Mouse (Mus musculus) G1E (cell line): ENCODE data around the gene Fkbp5. TPM values are rescaled to one million over a fixed set of nuclear protein-coding genes. Genes with fewer than 3 reads are reported as not detected.
A peak's percentile ranks its signal among the peaks of the same experiment; 100 is the strongest.

ENCODE experiments used
- ATAC-seq: 2 replicates; pipeline ENCODE4 v1.8.0; 2016; ENCODE audit warnings: mild to moderate bottlenecking; ENCODE audit not compliant: insufficient number of reproducible peaks, poor library complexity, low FRiP score, severe bottlenecking; ENCODE audit errors: extremely low read depth
- DNase-seq: peaks from one replicate; pipeline ENCODE4 v3.0.0; 2012; ENCODE audit warnings: low spot score
- H3K27me3 ChIP-seq: 2 replicates; pipeline ENCODE4 v1.6.1; 2012; ENCODE audit warnings: mild to moderate bottlenecking, low read length, inconsistent platforms; ENCODE audit not compliant: insufficient read depth
- H3K36me3 ChIP-seq: replicated peaks from 2 replicates; pipeline ENCODE3; 2012; ENCODE audit warnings: mild to moderate bottlenecking, inconsistent platforms
- H3K4me1 ChIP-seq: 2 replicates; pipeline ENCODE4 v1.6.1; 2012; ENCODE audit warnings: low read depth, low read length, inconsistent platforms, mixed read lengths; ENCODE audit not compliant: insufficient read depth
- H3K4me3 ChIP-seq: 2 replicates; pipeline ENCODE4 v1.5.1; 2012; ENCODE audit warnings: low read depth, mild to moderate bottlenecking, inconsistent platforms, low read length, moderate library complexity, mixed read lengths
- H3K9me3 ChIP-seq: replicated peaks from 2 replicates; pipeline ENCODE4 v1.6.1; 2012; ENCODE audit warnings: inconsistent platforms
- CTCF ChIP-seq: IDR thresholded peaks from 2 replicates; pipeline ENCODE4 v1.5.1; 2012; ENCODE audit warnings: low read depth, low read length, inconsistent platforms, mixed read lengths
- GATA1 ChIP-seq: IDR thresholded peaks from 2 replicates; pipeline ENCODE4 v1.6.1; 2012; ENCODE audit warnings: borderline replicate concordance, low read length, inconsistent platforms, mixed read lengths
- GATA2 ChIP-seq: IDR thresholded peaks from 2 replicates; pipeline ENCODE4 v1.6.1; 2012; ENCODE audit warnings: low read depth, low read length, inconsistent platforms, borderline replicate concordance
- POLR2AphosphoS5 ChIP-seq: IDR thresholded peaks from 2 replicates; pipeline ENCODE4 v1.6.1; 2012; ENCODE audit warnings: low read depth, low read length, inconsistent platforms; ENCODE audit not compliant: insufficient replicate concordance
- TAL1 ChIP-seq: conservative IDR thresholded peaks from 2 replicates; pipeline ENCODE4 v1.6.1; 2012; ENCODE audit warnings: low read depth, low read length, inconsistent platforms, mixed read lengths
- polyA plus RNA-seq: library from polyadenylated mRNA; stranded (reverse); fragments of >175 nt; gene quantifications from 2 replicates; pipeline ENCODE4 v1.2.3, GENCODE M21; 2012
- total RNA-seq, 2 experiments: library from RNA; stranded (forward) in 1 of 2; stranded (reverse) in 1 of 2; fragments of 200-1000 nt in 1 of 2; fragments of >200 nt in 1 of 2; fragmentation: Nextera tagmentation in 1 of 2; gene quantifications; 2 replicates each; pipeline ENCODE4 v1.2.3; 2014 to 2017

Gene Fkbp5
- total and polyA plus RNA-seq, 3 experiments: 11.7 to 36.6 (median 18.5) TPM

- ATAC-seq (no peak), DNase-seq (peak; percentile 46)
- Histone ChIP-seq H3K36me3 (no peaks in the 10 kb centered on the region), H3K27me3 (peaks cover 29% of the 10 kb centered on the region), H3K9me3 (no peaks in the 10 kb centered on the region), H3K4me3 (no peak overlapping the region), H3K4me1 (peaks cover 6% of the 10 kb centered on the region; the same call in 1 of the 2 replicates)
- TF ChIP-seq TAL1 (no peak), CTCF (peak; percentile 53; the same call in 1 of the 2 replicates)
These were observed 35.9 kb upstream of the Fkbp5 start for GRCm38 (mm10) chr17:28553040-28553793.

GRCm38 (mm10) chr17:28549111-28549510 lies 31.8 kb upstream of the Fkbp5 start, which contains the start of gene Clpsl2:
TSS of gene Clpsl2 (plus strand) at chr17:28549411.
- DNase-seq (no peak), ATAC-seq (no peak)
- H3K36me3 ChIP-seq: no peaks in the 10 kb centered on the region
- peaks cover 27% of the 10 kb centered on the region for H3K27me3 ChIP-seq
- no peaks in the 10 kb centered on the region for H3K9me3 ChIP-seq
- H3K4me3 ChIP-seq: peak within 1 kb of the TSS; percentile 3; the same call in 1 of the 2 replicates
- H3K4me1 ChIP-seq: peaks cover 3% of the 10 kb centered on the region; the same call in 1 of the 2 replicates
- no peak for TF ChIP-seq POLR2AphosphoS5
- TF ChIP-seq GATA1: no peak
- TF ChIP-seq TAL1: no peak
- TF ChIP-seq GATA2: no peak
- TF ChIP-seq CTCF: no peak

- H3K9me3 ChIP-seq: no peaks in the 10 kb centered on the region
- no peak overlapping the region for H3K4me3 ChIP-seq
- no peak for ATAC-seq
- TF ChIP-seq TAL1: no peak
- TF ChIP-seq CTCF: no peak
- TF ChIP-seq POLR2AphosphoS5: no peak
- no peak for TF ChIP-seq GATA1
- no peak for TF ChIP-seq GATA2
- H3K27me3 ChIP-seq: peaks cover 27% of the 10 kb centered on the region
- peaks cover 3% of the 10 kb centered on the region; the same call in 1 of the 2 replicates for H3K4me1 ChIP-seq
- no peaks in the 10 kb centered on the region for H3K36me3 ChIP-seq
- DNase-seq: no peak
These were observed 31.2 kb upstream of the Fkbp5 start for GRCm38 (mm10) chr17:28548550-28548949.

GRCm38 (mm10) chr17:28546925-28547324 lies 29.6 kb upstream of the Fkbp5 start:
- Histone ChIP-seq H3K36me3 (no peaks in the 10 kb centered on the region), H3K4me3 (no peak overlapping the region), H3K9me3 (peaks cover under 1% of the 10 kb centered on the region), H3K4me1 (no peaks in the 10 kb centered on the region), H3K27me3 (peaks cover 27% of the 10 kb centered on the region)
- ATAC-seq (no peak), DNase-seq (no peak)
- TF ChIP-seq TAL1 (no peak), POLR2AphosphoS5 (no peak), CTCF (no peak), GATA1 (no peak), GATA2 (no peak)

GRCm38 (mm10) chr17:28537881-28538280 lies 20.6 kb upstream of the Fkbp5 start:
- no peak overlapping the region for H3K4me3 ChIP-seq
- ATAC-seq (no peak), DNase-seq (no peak)
- no peaks in the 10 kb centered on the region for H3K36me3 ChIP-seq
- peaks cover 12% of the 10 kb centered on the region for H3K27me3 ChIP-seq
- H3K4me1 ChIP-seq: no peaks in the 10 kb centered on the region
- peaks cover 17% of the 10 kb centered on the region for H3K9me3 ChIP-seq
- TF ChIP-seq CTCF (no peak), GATA2 (no peak), GATA1 (no peak), POLR2AphosphoS5 (no peak), TAL1 (no peak)

GRCm38 (mm10) chr17:28533327-28533726 lies 16.0 kb upstream of the Fkbp5 start:
- H3K4me1 ChIP-seq: peaks cover 2% of the 10 kb centered on the region
- peaks cover 24% of the 10 kb centered on the region for H3K27me3 ChIP-seq
- H3K4me3 ChIP-seq: no peak overlapping the region
- ATAC-seq (no peak), DNase-seq (no peak)
- no peak for TF ChIP-seq POLR2AphosphoS5
- H3K36me3 ChIP-seq: no peaks in the 10 kb centered on the region
- H3K9me3 ChIP-seq: 0 out of 2 replicates have a peak, but pooled peaks cover 3% of the 10 kb centered on the region
